8 mouse cellular contexts compared by ENCODE assay signal in the genomic region with DNA sequence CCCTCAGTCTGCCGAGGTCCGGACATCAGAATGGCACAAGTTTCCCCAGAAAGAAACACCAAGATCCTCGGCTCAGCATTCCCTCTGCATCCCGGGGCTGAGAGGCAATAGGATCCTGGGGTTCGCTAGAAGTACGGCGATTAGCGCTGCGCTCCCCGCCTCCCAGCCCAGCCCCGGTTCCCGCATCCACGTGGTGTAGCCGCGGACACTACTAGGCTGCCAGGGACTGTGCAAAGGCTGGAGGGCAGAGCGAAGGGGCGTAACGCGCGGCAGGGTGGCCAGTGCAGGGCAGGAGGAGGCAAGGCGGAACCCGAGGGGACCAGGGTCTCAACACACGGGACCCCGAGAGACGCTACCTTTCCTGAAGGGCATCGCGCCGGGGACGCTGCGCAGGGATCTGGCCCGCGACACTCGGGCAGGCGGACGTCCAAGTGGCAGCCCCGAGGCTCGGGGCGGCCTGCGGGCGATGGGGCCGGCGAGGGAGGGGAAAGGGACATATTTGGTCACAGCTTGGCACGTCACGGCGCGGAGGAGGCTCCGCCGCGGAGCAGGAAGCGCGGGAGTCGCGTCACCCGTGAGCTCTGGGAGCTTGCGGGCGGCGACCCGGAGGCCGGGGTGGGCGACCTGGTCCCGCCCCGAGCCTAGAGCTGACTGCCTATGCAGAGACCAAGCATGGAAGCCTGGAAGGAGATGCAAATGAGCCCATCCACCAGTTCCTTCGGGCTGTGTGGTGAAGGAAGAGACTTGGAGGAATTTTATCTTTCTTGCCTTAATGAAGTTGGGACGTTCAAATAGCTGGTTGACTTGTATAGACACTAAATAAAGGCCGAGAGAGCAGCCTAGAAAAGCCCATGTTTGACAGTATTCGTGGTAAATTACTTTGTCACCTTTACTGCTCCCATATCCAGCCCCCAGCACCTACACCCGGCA. TPM values are rescaled to one million over a fixed set of nuclear protein-coding genes. Genes with fewer than 3 reads are reported as not detected.
A peak's percentile ranks its signal among the peaks of the same experiment; 100 is the strongest.
DNase-seq lines count a peak whose midpoint lies in the region; ATAC-seq and TF ChIP-seq lines count a peak whose summit lies in the region.

A gene (minus strand): TSS at position 607 of the 930 bp plus-strand sequence.

- peak within 1 kb of the TSS; percentile 98 for H3K4me2 ChIP-seq in heart, embryonic 12.5 days
- peak within 1 kb of the TSS; percentile 99 for H3K4me2 ChIP-seq in kidney, embryonic 16.5 days (replicated peaks; ENCODE audit: low read depth, low read length)
- H3K4me2 ChIP-seq in midbrain, postnatal 0 days (ENCODE audit: low read depth, low read length, poor library complexity, severe bottlenecking): peak within 1 kb of the TSS; percentile 95

- H3K4me1 ChIP-seq in heart, embryonic 12.5 days (replicated peaks): peaks cover 11% of the 10 kb centered on the region
- H3K4me1 ChIP-seq in kidney, embryonic 16.5 days (ENCODE audit: insufficient read depth, low read length): peaks cover 13% of the 10 kb centered on the region
- no peaks in the 10 kb centered on the region for H3K4me1 ChIP-seq in midbrain, postnatal 0 days (ENCODE audit: insufficient read depth, low read length)

- no peak for TF ChIP-seq CTCF in midbrain, postnatal 0 days (IDR thresholded peaks at IDR 0.05)

- peak within 1 kb of the TSS; percentile 79 for H3K9ac ChIP-seq in heart, embryonic 12.5 days
- peak within 1 kb of the TSS; percentile 65 for H3K9ac ChIP-seq in kidney, embryonic 16.5 days (replicated peaks; ENCODE audit: low read length)
- H3K9ac ChIP-seq in midbrain, postnatal 0 days (replicated peaks; ENCODE audit: low read length, poor library complexity, severe bottlenecking): peak within 1 kb of the TSS; percentile 74

- peak within 1 kb of the TSS; percentile 70 for H3K4me3 ChIP-seq in heart, embryonic 12.5 days
- H3K4me3 ChIP-seq in kidney, embryonic 16.5 days (ENCODE audit: low read length): peak within 1 kb of the TSS; percentile 64
- H3K4me3 ChIP-seq in midbrain, postnatal 0 days (ENCODE audit: low read depth, low read length): peak within 1 kb of the TSS; percentile 67

- DNase-seq in urinary bladder, adult 18-20 months (ENCODE audit: low spot score in 2 of 2): peak; percentile 51 to 65
- no peak for DNase-seq in urinary bladder, postnatal 10 days (ENCODE audit: low spot score)
- peak; percentile 57 for DNase-seq in liver
- DNase-seq in midbrain, postnatal 0 days (ENCODE audit: low spot score): peak; percentile 44
- peak; percentile 53 to 61 for DNase-seq in spleen, postnatal 14 days (ENCODE audit: low spot score in 2 of 2)

- 0 out of 2 replicates have a peak, but pooled peaks cover 3% of the 10 kb centered on the region for H3K9me3 ChIP-seq in heart, embryonic 12.5 days (replicated peaks)
- H3K9me3 ChIP-seq in kidney, embryonic 16.5 days (ENCODE audit: low read length): no peaks in the 10 kb centered on the region
- no peaks in the 10 kb centered on the region for H3K9me3 ChIP-seq in midbrain, postnatal 0 days (ENCODE audit: low read length)

- H3K27ac ChIP-seq in heart, embryonic 12.5 days (ENCODE audit: poor library complexity, severe bottlenecking): peak within 1 kb of the TSS; percentile 9; the same call in 1 of the 2 replicates
- H3K27ac ChIP-seq in kidney, embryonic 16.5 days (ENCODE audit: low read length): no peak within 1 kb of the TSS
- H3K27ac ChIP-seq in midbrain, postnatal 0 days (ENCODE audit: low read depth, low read length): no peak within 1 kb of the TSS

- no peaks in the 10 kb centered on the region for H3K36me3 ChIP-seq in heart, embryonic 12.5 days
- H3K36me3 ChIP-seq in kidney, embryonic 16.5 days (ENCODE audit: insufficient read depth, low read length): no peaks in the 10 kb centered on the region
- H3K36me3 ChIP-seq in midbrain, postnatal 0 days (ENCODE audit: insufficient read depth, low read length): no peaks in the 10 kb centered on the region

- 0 out of 2 replicates have a peak, but pooled peaks cover 2% of the 10 kb centered on the region for H3K27me3 ChIP-seq in heart, embryonic 12.5 days (replicated peaks)
- 0 out of 2 replicates have a peak, but pooled peaks cover 2% of the 10 kb centered on the region for H3K27me3 ChIP-seq in kidney, embryonic 16.5 days (ENCODE audit: insufficient read depth, low read length)
- peaks cover 17% of the 10 kb centered on the region for H3K27me3 ChIP-seq in midbrain, postnatal 0 days (ENCODE audit: insufficient read depth, low read length)

- 1% methylated on average over 67 of the region's 67 CpGs for WGBS in heart, embryonic 12.5 days
- 1% methylated on average over 64 of the region's 67 CpGs for WGBS in kidney, embryonic 16.5 days
- 2% methylated on average over 67 of the region's 67 CpGs for WGBS in midbrain, postnatal 0 days

- ATAC-seq in erythroblast, adult 5-6 weeks (replicated peaks; ENCODE audit: low FRiP score, poor library complexity, severe bottlenecking): no peak
- peak; percentile 83 for ATAC-seq in heart, embryonic 12.5 days (ENCODE audit: insufficient number of reproducible peaks, low FRiP score)
- peak; percentile 86 for ATAC-seq in kidney, embryonic 16.5 days (ENCODE audit: low FRiP score, low TSS enrichment)
- peak; percentile 86 for ATAC-seq in midbrain, postnatal 0 days (ENCODE audit: low FRiP score)

RNA-seq across cellular contexts. Expression of the gene that starts here (rescaled TPM):
- 11.5 and 27.3 TPM in 2 replicates for total RNA-seq in erythroblast, adult 5-6 weeks (2015; ENCODE audit: low replicate concordance)
- total RNA-seq in erythroblast, adult 5-6 weeks (2017; ENCODE audit: low replicate concordance): 5.0 and 11.5 TPM in 2 replicates
- polyA plus RNA-seq in heart, embryonic 12.5 days (2016; fragmentation: Nextera tagmentation; extraction: Ambion mirVana): 11.8 and 12.6 TPM in 2 replicates
- polyA plus RNA-seq in kidney, embryonic 16.5 days (2015; fragmentation: Nextera tagmentation; extraction: Ambion mirVana): 11.9 and 13.1 TPM in 2 replicates
- 14.7 and 17.8 TPM in 2 replicates for total RNA-seq in midbrain, postnatal 0 days (2014; rRNA removed)
- polyA plus RNA-seq in midbrain, postnatal 0 days (2015; fragmentation: Nextera tagmentation; extraction: Ambion mirVana): 20.9 and 23.5 TPM in 2 replicates
